Mouse (Mus musculus): ENCODE data around the gene Gpr22.

Gene Gpr22

GRCm38 (mm10) chr12:31713600-31713999 is at the start of gene Gpr22:
Gene Gpr22, minus strand, starts transcription at chr12:31713947.
- in situ Hi-C loops (cut with MboI, MseI), result no loop called here

DNA sequence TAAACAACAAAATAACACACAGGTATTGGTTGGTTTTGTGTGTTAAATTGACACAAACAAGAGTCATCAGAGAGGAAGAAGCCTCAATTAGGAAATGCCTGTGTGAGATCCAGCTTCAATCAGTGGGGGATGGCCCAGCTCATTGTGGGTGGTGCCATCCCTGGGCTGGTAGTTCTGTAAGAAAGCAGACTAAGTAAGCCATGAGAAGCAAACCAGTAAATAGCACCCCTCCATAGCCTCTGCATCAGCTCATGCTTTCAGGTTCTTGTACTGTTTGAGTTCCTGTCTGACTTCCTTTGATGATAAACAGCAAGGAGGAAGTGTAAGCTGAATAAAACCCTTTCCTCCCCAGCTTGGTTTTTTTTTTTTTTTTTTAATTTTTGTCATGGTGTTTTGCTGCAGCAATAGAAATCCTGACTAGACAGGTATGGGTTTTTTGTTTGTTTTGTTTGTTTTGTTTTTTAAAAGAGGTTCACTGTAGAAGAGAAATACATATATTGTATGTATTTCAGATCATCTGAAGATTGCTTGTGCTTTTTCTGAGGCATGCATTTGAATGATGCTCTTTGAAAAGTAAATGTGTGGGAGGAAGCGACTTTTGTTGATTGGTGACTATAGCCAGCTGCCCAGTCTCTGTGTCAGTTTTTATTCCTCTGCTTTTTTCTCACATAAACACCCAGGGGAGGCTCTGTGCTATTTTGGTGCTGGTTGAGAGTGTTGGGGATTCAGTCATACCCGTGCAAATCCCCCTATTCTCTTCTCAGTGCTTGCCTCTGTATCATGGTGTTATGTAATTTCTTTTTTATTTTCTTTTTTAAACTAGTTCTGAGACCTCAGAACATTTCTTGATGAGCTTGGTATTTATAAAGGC is 42.4 kb upstream of the Gpr22 start:
- in situ Hi-C loops (cut with MboI, MseI), result no loop called here

- in situ Hi-C loops (cut with MboI, MseI), result no loop called here
Observed at GRCm38 (mm10) chr12:31754465-31754864, 40.7 kb upstream of the Gpr22 start.

DNA sequence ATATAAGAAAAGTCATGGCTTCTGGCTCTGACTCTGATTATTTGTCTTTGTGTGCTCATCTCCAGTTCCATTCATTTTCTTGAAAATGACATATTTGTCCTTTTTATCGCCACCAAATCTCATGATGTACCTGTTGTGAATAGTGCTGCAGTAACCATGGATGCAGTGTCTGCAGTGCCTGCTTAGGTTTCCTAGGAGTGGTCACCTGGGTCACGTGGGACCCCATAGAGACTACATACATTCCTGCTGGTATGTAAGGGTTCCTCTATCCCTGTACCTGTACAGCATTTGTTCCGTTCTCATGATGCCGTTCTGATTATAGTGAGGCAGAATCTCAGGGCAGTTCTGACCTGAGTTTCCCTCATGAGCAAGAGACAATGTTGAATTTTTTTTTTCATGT is 36.1 kb upstream of the Gpr22 start:
- in situ Hi-C loops (cut with MboI, MseI), result no loop called here

- in situ Hi-C loops (cut with MboI, MseI), result no loop called here
Observed at GRCm38 (mm10) chr12:31747301-31747700, 33.6 kb upstream of the Gpr22 start.

- in situ Hi-C loops (cut with MboI, MseI), result no loop called here
Observed at GRCm38 (mm10) chr12:31734616-31735015, 20.9 kb upstream of the Gpr22 start.

GRCm38 (mm10) chr12:31730126-31730525 is 16.4 kb upstream of the Gpr22 start:
- in situ Hi-C loops (cut with MboI, MseI), result no loop called here

DNA sequence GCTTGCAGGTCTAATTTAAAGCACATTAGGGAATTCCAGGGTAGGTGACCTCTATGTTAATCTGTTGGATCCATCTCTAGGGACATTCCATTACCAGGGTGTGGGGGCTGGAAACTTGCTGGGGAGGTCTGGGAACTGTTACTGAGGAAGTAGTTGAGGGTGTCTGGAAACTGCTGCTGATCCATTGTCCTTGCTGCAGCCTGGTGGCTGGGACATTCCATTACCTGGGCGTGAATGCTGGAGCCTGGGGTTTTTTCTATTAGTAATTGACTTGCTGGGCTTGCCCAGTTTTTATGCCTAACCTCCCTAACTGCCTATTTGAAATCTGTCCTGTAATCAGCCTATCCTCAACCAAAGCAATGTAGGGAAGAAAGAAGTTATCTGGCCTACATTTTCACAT is 13.0 kb upstream of the Gpr22 start:
- in situ Hi-C loops (cut with MboI, MseI), result no loop called here

DNA sequence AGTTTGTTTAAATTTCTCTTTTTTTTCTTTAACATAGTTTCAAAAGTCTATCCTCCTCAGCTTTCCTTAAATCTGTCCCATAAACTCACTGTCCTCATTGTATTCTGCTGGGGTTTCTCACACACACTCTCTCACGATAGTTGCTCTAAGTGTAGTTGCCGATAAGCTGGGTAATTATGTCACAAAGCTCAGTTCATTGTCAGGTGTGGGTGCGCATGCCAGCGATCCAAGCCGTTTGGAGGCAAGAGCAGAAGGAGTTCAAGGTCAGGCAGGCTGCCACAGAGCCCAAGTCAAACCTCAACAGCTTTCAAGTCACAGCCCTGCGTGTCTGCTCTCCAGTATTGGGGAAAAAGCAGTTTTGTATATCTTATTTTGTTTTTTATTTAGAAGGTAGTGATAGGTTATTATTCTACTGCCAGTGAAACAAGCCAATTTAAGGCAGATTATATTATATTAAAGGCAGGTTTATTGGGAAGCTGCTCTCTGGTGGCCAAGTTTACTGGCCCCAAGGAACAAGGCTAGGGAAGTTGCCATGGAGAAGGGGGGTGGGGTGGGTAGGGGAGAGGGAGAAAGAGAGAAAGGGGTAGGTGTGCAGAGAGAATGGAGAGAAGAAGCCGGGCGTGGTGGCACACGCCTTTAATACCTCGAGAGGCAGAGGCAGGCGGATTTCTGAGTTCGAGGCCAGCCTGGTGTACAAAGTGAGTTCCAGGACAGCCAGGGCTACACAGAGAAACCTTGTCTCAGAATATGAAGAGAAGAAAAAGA is 11.9 kb upstream of the Gpr22 start:
- in situ Hi-C loops (cut with MboI, MseI), result no loop called here

DNA sequence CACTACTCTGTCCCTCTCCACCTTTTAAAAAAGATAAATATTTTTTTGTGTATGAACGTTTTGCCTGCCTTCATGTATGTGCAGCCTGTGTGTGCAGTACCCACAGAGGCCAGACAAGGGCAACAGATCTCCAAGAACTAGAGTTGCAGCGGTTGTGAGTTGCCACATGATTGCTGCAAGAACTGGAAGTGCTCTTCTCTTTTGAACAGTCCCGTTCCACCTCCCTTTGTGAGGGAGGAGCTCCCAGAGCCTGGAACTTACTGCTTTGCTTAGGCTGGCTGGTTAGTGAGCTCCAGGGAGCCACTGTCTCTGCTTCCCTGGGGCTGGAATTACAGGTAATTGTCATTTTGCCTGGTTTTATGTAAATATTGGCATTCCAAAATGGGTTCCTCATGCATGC is 10.8 kb upstream of the Gpr22 start:
- in situ Hi-C loops (cut with MboI, MseI), result no loop called here

DNA sequence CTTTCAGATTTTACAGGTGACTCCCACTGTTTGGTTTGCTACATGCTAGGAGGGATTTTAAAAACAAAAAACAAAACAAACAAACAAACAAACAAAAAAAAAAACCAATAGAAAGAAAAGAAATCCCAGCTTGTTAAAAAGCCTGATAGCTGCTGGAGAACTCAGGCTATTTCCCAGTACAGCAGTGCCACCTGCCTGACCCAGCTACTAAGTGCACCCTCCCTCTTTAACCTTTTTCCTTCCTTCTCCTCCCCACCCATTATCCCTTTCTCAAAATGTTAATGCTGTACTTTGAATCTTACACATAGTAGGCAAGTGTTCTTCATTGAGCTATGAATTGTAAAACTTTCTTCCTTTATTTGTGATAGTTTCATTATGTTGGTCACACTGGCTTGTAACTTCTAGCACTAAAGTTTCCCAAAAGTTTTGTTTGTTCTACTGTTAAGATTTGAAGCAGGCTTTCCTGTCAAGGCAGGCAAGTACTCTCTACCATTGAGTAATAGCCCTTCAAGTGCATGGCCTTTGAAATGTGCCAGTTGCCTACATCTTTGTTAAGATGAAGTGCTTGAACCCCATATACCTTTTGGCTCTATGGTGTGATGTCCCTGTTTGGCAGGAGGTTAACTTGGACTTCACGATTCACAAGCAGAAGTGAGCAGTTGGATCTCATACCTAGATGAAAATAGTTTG is 6.0 kb upstream of the Gpr22 start:
- in situ Hi-C loops (cut with MboI, MseI), result loop anchor here (5.0 kb wide), 1 partner anchor 212 kb away; no protein-coding TSS in a partner anchor

- in situ Hi-C loops (cut with MboI, MseI), result no loop called here
Observed at GRCm38 (mm10) chr12:31714070-31714469, 323 bp upstream of the Gpr22 start.

- in situ Hi-C loops (cut with MboI, MseI), result no loop called here
Observed at GRCm38 (mm10) chr12:31712727-31713126, 1.0 kb downstream of the Gpr22 start.

GRCm38 (mm10) chr12:31712233-31712632 is 1.5 kb downstream of the Gpr22 start:
- in situ Hi-C loops (cut with MboI, MseI), result no loop called here

- in situ Hi-C loops (cut with MboI, MseI), result no loop called here
Observed at GRCm38 (mm10) chr12:31709665-31710064, 4.1 kb downstream of the Gpr22 start.

GRCm38 (mm10) chr12:31707531-31707930 is 6.2 kb downstream of the Gpr22 start:
- in situ Hi-C loops (cut with MboI, MseI), result no loop called here

- in situ Hi-C loops (cut with MboI, MseI), result no loop called here
Observed at GRCm38 (mm10) chr12:31706168-31706567, 7.6 kb downstream of the Gpr22 start.

DNA sequence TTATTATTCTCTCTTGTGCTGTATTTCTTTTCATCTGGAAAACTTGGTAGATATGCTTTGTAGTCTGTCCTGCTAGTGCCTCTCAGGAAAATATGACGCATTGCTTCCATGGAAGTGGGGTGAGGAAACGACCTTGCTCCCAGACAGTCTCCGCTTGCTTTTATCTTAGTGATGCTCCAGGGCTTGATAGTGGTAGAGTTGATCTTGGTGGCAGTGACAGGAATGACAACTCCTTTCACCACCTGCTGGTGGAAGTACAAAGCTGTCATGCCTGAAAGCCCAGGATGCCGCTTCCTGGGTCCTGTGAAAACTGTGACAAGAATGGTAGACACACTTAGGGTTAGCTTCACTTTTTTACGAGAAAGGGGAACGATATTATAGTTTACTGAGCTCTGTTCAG is 9.8 kb downstream of the Gpr22 start:
- in situ Hi-C loops (cut with MboI, MseI), result no loop called here

DNA sequence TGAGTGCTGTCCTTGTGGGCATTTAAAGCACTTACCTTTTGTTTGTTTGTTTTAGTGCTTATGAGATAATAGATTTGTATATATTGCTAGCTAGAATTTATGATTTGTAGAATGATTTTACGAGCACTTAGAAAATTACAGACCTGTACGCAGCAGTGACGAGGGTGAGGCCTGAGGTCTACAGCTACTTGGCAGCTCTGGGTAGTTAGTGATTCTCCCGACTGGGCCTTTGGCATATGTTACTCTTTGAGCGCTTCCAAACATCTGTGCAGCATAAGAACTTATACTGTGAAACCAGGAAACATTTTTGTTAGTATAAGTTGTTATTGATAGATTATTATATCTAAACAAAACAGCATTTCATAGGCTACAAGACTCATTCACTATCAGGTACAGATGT is 12.3 kb downstream of the Gpr22 start:
- in situ Hi-C loops (cut with MboI, MseI), result no loop called here

DNA sequence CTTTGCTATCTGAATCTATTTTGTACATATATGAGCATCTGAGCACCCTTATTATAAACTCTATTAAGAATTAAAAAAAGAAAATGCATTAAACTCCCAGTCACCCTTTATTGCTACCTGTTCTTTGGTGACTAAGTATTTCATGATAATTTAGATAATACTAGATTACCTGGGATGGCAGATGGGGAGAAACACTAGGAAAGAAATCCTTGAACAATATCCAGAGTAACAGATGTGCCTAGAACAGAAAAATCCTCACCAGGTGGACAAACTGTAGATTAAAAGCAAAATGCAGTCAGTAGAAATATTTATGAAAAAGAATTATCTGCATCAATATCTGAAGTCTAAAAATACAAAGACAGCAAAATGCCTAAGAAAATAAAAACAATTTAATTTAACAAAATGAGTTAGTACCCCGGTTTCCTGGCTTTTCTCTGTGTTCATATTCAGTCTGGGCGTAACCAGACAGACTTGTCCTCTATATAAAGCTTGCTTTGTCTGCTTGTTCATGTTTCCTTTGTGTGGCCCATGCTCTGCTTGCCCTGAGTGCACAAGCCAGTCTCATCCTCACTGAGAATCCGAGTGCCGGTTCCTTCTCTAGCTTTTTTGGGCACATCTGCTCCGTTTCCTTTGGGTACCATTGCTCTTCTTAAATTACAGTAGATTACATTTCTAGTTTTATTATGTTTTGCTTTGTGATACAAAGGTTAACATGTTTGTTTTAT is 13.0 kb downstream of the Gpr22 start:
- in situ Hi-C loops (cut with MboI, MseI), result no loop called here

DNA sequence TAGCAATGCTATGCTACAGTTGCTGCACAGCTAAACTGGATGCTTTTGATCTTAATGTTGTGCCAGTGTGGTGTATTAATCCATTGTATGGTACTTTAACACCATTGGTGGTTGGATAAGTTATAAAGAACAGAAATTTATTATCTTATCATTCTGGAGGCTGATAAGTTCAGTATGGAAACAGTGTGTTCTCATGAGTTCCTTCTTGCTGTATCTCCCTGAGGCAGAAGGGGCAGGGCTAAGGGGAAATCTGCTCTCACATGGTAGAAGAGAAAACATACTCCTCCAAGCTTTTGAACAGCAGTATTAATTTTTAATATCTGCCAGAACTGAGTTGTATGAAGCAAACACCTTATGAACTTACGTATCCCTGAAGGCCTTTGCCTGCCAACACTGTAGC is 20.5 kb downstream of the Gpr22 start:
- in situ Hi-C loops (cut with MboI, MseI), result no loop called here

DNA sequence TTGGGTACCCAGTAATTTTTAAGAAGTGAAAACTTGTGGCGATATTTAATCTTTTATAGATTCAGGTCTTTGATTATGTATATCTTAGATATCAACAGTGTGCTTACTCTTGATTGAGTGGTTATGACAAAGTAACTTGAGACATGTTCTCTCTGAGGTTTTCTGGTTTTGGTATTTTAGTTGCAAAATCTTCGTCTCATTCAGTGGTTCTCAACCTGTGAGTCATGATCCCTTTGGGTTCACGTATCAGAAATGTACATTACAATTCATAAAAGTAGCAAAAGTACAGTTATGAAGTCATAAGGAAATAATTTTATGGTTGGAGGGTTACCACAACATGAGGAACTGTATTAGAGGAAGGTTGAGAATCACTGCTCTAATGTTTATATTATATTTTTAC is 27.1 kb downstream of the Gpr22 start:
- in situ Hi-C loops (cut with MboI, MseI), result no loop called here

Data from T-helper 1 cell (primary cell).